Mouse (Mus musculus): ENCODE data around the gene Eif4g2. TPM values are rescaled to one million over a fixed set of nuclear protein-coding genes. Genes with fewer than 3 reads are reported as not detected.
A peak's percentile ranks its signal among the peaks of the same experiment; 100 is the strongest.

The Eif4g2 gene
- polyA plus RNA-seq, 1 experiment = 1,039 TPM

DNA sequence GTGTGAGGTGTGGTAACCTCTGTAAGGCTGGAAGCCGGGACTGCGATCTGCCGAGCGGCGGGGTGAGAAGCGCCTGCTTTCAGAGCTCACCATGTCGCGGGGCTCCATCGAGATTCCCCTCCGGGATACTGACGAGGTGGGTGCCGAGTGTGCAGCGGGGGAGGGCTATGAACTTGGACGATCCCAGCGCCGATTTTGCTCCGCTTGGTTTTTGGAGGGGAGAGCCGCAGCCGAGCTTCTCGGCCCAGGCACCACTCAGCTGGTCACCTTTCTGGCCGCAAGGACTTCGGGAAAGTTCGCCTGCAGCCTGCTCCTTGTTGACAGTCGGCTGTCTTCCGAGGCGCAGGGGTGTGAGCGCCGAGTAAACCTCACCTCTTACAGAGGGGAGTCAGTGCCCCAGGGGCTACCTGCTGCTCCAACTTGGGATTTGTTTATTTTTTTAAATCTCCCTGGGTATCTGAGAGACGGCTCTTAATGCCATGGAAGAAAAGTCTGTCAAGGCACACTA is 53.7 kb downstream of the Eif4g2 start:
- H3K9me3 ChIP-seq (replicated peaks; ENCODE audit: control insufficient read depth, insufficient read depth, low read length, poor library complexity, severe bottlenecking) = no peaks in the 10 kb centered on the region
- no peaks in the 10 kb centered on the region for H3K27me3 ChIP-seq (ENCODE audit: control insufficient read depth, insufficient read depth, low read length, poor library complexity, severe bottlenecking)
- H3K4me3 ChIP-seq (ENCODE audit: low read depth, low read length) = peak overlapping the region; percentile 94
- H3K27ac ChIP-seq (ENCODE audit: insufficient read depth, low read length) = no peak overlapping the region
- peak overlapping the region; percentile 56 for H3K9ac ChIP-seq (ENCODE audit: low read depth, poor library complexity, severe bottlenecking)
- H3K36me3 ChIP-seq (ENCODE audit: control insufficient read depth, insufficient read depth, low read length, poor library complexity, severe bottlenecking) = peaks cover 9% of the 10 kb centered on the region
- TF ChIP-seq CTCF (IDR thresholded peaks at IDR 0.05; ENCODE audit: low read depth, low read length) (no peak), EP300 (IDR thresholded peaks at IDR 0.05; ENCODE audit: insufficient read depth, low read depth, low read length) (no peak), POLR2A (IDR thresholded peaks at IDR 0.05; ENCODE audit: insufficient read depth, low read length) (no peak)
- peaks cover under 1% of the 10 kb centered on the region for H3K4me1 ChIP-seq (ENCODE audit: control insufficient read depth, insufficient read depth, low read length)

GRCm38 (mm10) chr7:111028281-111029045 is 54.4 kb downstream of the Eif4g2 start, which contains the start of gene Ctr9:
Gene Ctr9 (plus strand): TSS chr7:111028951.
- TF ChIP-seq CTCF (IDR thresholded peaks at IDR 0.05; ENCODE audit: low read depth, low read length) (no peak), EP300 (IDR thresholded peaks at IDR 0.05; ENCODE audit: insufficient read depth, low read depth, low read length) (no peak), POLR2A (IDR thresholded peaks at IDR 0.05; ENCODE audit: insufficient read depth, low read length) (peak; percentile 68)
- H3K36me3 ChIP-seq (ENCODE audit: control insufficient read depth, insufficient read depth, low read length, poor library complexity, severe bottlenecking) = peaks cover 9% of the 10 kb centered on the region
- H3K27ac ChIP-seq (ENCODE audit: insufficient read depth, low read length) = peak within 1 kb of the TSS; percentile 87
- H3K9ac ChIP-seq (ENCODE audit: low read depth, poor library complexity, severe bottlenecking) = peak within 1 kb of the TSS; percentile 56
- peaks cover 2% of the 10 kb centered on the region for H3K4me1 ChIP-seq (ENCODE audit: control insufficient read depth, insufficient read depth, low read length)
- peak within 1 kb of the TSS; percentile 94 for H3K4me3 ChIP-seq (ENCODE audit: low read depth, low read length)
- H3K27me3 ChIP-seq (ENCODE audit: control insufficient read depth, insufficient read depth, low read length, poor library complexity, severe bottlenecking) = no peaks in the 10 kb centered on the region
- H3K9me3 ChIP-seq (replicated peaks; ENCODE audit: control insufficient read depth, insufficient read depth, low read length, poor library complexity, severe bottlenecking) = no peaks in the 10 kb centered on the region

DNA sequence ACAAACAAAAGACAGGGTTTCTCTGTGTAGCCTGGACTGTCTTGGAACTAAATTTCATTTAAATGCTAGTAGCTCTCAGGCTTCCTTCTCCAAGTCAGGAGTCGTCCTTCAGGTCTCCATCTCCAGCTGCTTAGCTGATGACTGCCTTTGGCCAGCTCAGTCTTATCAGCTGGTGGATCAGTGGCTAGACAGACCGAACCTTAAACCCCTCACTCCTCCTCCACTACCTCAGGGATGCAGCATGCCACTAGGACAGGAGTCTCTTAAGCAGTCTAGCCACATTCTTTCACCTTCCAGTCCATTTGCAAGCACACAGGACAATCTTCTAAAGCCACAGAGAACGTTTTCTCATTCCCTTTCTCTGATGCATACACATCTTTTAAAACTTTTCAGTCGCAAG is 57.9 kb downstream of the Eif4g2 start:
- no peaks in the 10 kb centered on the region for H3K27me3 ChIP-seq (ENCODE audit: control insufficient read depth, insufficient read depth, low read length, poor library complexity, severe bottlenecking)
- no peak overlapping the region for H3K9ac ChIP-seq (ENCODE audit: low read depth, poor library complexity, severe bottlenecking)
- TF ChIP-seq POLR2A (IDR thresholded peaks at IDR 0.05; ENCODE audit: insufficient read depth, low read length) (no peak), EP300 (IDR thresholded peaks at IDR 0.05; ENCODE audit: insufficient read depth, low read depth, low read length) (no peak), CTCF (IDR thresholded peaks at IDR 0.05; ENCODE audit: low read depth, low read length) (no peak)
- no peaks in the 10 kb centered on the region for H3K36me3 ChIP-seq (ENCODE audit: control insufficient read depth, insufficient read depth, low read length, poor library complexity, severe bottlenecking)
- peaks cover 2% of the 10 kb centered on the region for H3K4me1 ChIP-seq (ENCODE audit: control insufficient read depth, insufficient read depth, low read length)
- no peak overlapping the region for H3K4me3 ChIP-seq (ENCODE audit: low read depth, low read length)
- H3K9me3 ChIP-seq (replicated peaks; ENCODE audit: control insufficient read depth, insufficient read depth, low read length, poor library complexity, severe bottlenecking) = no peaks in the 10 kb centered on the region
- peak overlapping the region; percentile 27 for H3K27ac ChIP-seq (ENCODE audit: insufficient read depth, low read length)

- Histone ChIP-seq H3K27ac (ENCODE audit: insufficient read depth, low read length) (peak overlapping the region; percentile 75), H3K9ac (ENCODE audit: low read depth, poor library complexity, severe bottlenecking) (no peak overlapping the region), H3K4me3 (ENCODE audit: low read depth, low read length) (no peak overlapping the region), H3K27me3 (ENCODE audit: control insufficient read depth, insufficient read depth, low read length, poor library complexity, severe bottlenecking) (no peaks in the 10 kb centered on the region), H3K4me1 (ENCODE audit: control insufficient read depth, insufficient read depth, low read length) (peaks cover 2% of the 10 kb centered on the region), H3K36me3 (ENCODE audit: control insufficient read depth, insufficient read depth, low read length, poor library complexity, severe bottlenecking) (no peaks in the 10 kb centered on the region), H3K9me3 (replicated peaks; ENCODE audit: control insufficient read depth, insufficient read depth, low read length, poor library complexity, severe bottlenecking) (no peaks in the 10 kb centered on the region)
- TF ChIP-seq POLR2A (IDR thresholded peaks at IDR 0.05; ENCODE audit: insufficient read depth, low read length) = no peak
- peak; percentile 80 for TF ChIP-seq EP300 (IDR thresholded peaks at IDR 0.05; ENCODE audit: insufficient read depth, low read depth, low read length)
- TF ChIP-seq CTCF (IDR thresholded peaks at IDR 0.05; ENCODE audit: low read depth, low read length) = no peak
These were observed 58.7 kb downstream of the Eif4g2 start for GRCm38 (mm10) chr7:111024068-111024594.

- TF ChIP-seq EP300 (IDR thresholded peaks at IDR 0.05; ENCODE audit: insufficient read depth, low read depth, low read length) (no peak), CTCF (IDR thresholded peaks at IDR 0.05; ENCODE audit: low read depth, low read length) (no peak), POLR2A (IDR thresholded peaks at IDR 0.05; ENCODE audit: insufficient read depth, low read length) (no peak)
- no peaks in the 10 kb centered on the region for H3K9me3 ChIP-seq (replicated peaks; ENCODE audit: control insufficient read depth, insufficient read depth, low read length, poor library complexity, severe bottlenecking)
These were observed 62.0 kb downstream of the Eif4g2 start for GRCm38 (mm10) chr7:111020814-111021213.

More at GRCm38 (mm10) chr7:111020814-111021213, 62.0 kb downstream of the Eif4g2 start:
- H3K36me3 ChIP-seq (ENCODE audit: control insufficient read depth, insufficient read depth, low read length, poor library complexity, severe bottlenecking) = no peaks in the 10 kb centered on the region
- no peak overlapping the region for H3K27ac ChIP-seq (ENCODE audit: insufficient read depth, low read length)
- no peak overlapping the region for H3K9ac ChIP-seq (ENCODE audit: low read depth, poor library complexity, severe bottlenecking)
- H3K27me3 ChIP-seq (ENCODE audit: control insufficient read depth, insufficient read depth, low read length, poor library complexity, severe bottlenecking) = no peaks in the 10 kb centered on the region
- peaks cover 2% of the 10 kb centered on the region for H3K4me1 ChIP-seq (ENCODE audit: control insufficient read depth, insufficient read depth, low read length)
- no peak overlapping the region for H3K4me3 ChIP-seq (ENCODE audit: low read depth, low read length)

Other genes with a start within 250 kb of the Eif4g2 start
- gene Rnf141, start 238.6 kb downstream of the Eif4g2 start, polyA plus RNA-seq (2011; ENCODE audit: insufficient read depth, insufficient read length, low read depth, missing spikeins) = 35.6 and 43.0 TPM in 2 replicates
- gene Lyve1, start 219.8 kb downstream of the Eif4g2 start, polyA plus RNA-seq (2011; ENCODE audit: insufficient read depth, insufficient read length, low read depth, missing spikeins) = not detected in 2 replicates
- gene Mrvi1, start 100.6 kb downstream of the Eif4g2 start, polyA plus RNA-seq (2011; ENCODE audit: insufficient read depth, insufficient read length, low read depth, missing spikeins) = 0.19 TPM in 1 of 2 replicates, not detected in the other
- 81.6 and 89.0 TPM in 2 replicates for gene Ctr9, start 54.1 kb downstream of the Eif4g2 start, polyA plus RNA-seq (2011; ENCODE audit: insufficient read depth, insufficient read length, low read depth, missing spikeins)